15 mouse cellular contexts compared by ENCODE assay signal in genomic region chr4:101511768-101512521, GRCm38 (mm10). TPM values are rescaled to one million over a fixed set of nuclear protein-coding genes. Genes with fewer than 3 reads are reported as not detected.
DNase-seq lines count a peak whose midpoint lies in the region; ATAC-seq lines count a peak whose summit lies in the region.
"Had no signal": no experiment of that assay in that cellular context is flagged by ENCODE, and none has a peak within 500 bp of the region (broad histone marks: within the 10 kb centered on the region; RNA-seq: fewer than 3 reads in every experiment).

No protein-coding gene starts in this region.

- ATAC-seq in CD4-positive, CD25-positive, alpha-beta regulatory T cell, adult 4 months = peak; percentile 24
- ATAC-seq in erythroid progenitor cell, adult 5-6 weeks (replicated peaks; ENCODE audit: low FRiP score, poor library complexity, severe bottlenecking) = 0 out of 2 replicates have a peak, but pooled peaks have one; percentile 35
- ATAC-seq: forebrain, embryonic 15.5 days had no signal

- peak; percentile 19 for DNase-seq in thymus, postnatal 0 days (ENCODE audit: low spot score)
- no peak for DNase-seq in thymus, adult 18-20 months
- DNase-seq in urinary bladder, adult 18-20 months (ENCODE audit: low spot score in 2 of 2) = no peak
- no peak for DNase-seq in left cerebral cortex, adult 18-20 months (ENCODE audit: low spot score in 2 of 2)
- no peak for DNase-seq in retina, embryonic 14.5 days (ENCODE audit: low spot score)
- DNase-seq: adrenal gland, adult 8-10 months; adrenal gland, postnatal 36 days; cerebellum, adult 8-10 months; cerebellum, postnatal 14 days; embryo, embryonic 11 days; heart, adult 2 months had no signal

RNA-seq across cellular contexts. Expression of gene Dnajc6, which starts 15.5 kb away (rescaled TPM):
- polyA plus RNA-seq in thymus, postnatal 0 days (2015; fragmentation: Nextera tagmentation; extraction: Ambion mirVana) = 9.6 and 13.8 TPM in 2 replicates
- 1 to 10 TPM; 2.3 to 3.1 TPM for polyA plus RNA-seq in CD4-positive, CD25-positive, alpha-beta regulatory T cell, adult 4 months (2017; shearing (Covaris generic))
- 2.9 and 3.4 TPM in 2 replicates for total RNA-seq in erythroid progenitor cell, adult 5-6 weeks (2015; ENCODE audit: low replicate concordance)
- 1.3 and 11.2 TPM in 2 replicates for total RNA-seq in erythroid progenitor cell, adult 5-6 weeks (2017; ENCODE audit: low replicate concordance)
- 100 to 1,000 TPM; 306 to 307 TPM for total RNA-seq in left cerebral cortex, adult 18-20 months (2021)
- polyA plus RNA-seq: erythroblast, embryonic 14.5 days had no signal

Comparison
In these comparisons a context has a peak if more than half of its experiments do, and no peak if none do; other contexts are left out.
1. RNA of gene Dnajc6, which starts 15.5 kb away (total RNA-seq): 306 to 307 TPM in left cerebral cortex, adult 18-20 months; 1.3 to 11.2 TPM in erythroid progenitor cell, adult 5-6 weeks; every median in the first group is over 10 times any median in the second.